Mouse (Mus musculus): Measurements from ENCODE around the gene Rmnd5a.

DNA sequence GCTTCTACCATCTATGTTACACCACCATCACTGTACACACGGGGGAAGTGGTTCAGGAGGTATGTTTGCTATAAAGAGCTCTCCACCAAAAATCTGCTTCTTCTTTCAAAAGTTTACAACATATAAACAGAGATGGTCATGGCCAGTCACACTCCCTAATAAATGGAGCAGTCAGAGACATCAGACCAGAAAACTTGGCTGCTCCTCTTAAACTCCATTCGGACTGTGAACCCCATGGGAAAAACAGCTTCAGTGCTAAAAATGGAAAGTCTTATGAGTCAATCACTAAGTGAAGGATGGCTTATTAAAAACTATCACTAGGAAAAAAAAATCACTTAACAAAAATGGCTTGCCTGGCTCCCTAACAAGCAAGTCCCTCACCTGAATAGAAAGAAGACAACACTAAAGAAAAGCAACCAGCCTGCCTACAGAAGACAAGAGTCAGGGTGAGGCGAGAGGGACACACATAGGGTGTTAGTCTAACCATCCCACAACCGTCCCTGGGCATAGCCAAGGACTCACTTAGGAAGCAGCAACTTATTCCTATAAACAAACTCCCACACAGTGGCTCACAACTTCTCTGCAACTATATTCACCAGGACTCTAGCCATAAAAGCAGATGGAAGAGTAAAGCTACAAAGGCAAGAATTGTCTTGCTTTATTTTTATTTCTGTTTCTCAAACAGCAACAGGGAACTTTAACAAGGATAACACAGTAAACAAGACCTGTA, 12.3 kb downstream of the Rmnd5a start:
- TF ChIP-seq GATA1 (IDR thresholded peaks at IDR 0.05; ENCODE audit: borderline replicate concordance, low read length) (no peak), FLI1 (IDR thresholded peaks at IDR 0.05; ENCODE audit: low read length) (no peak)

Data from megakaryocyte, embryonic 14.5 days (primary cell).